Mouse (Mus musculus) midbrain, embryonic 12.5 days (tissue): ENCODE results near the gene Pzp. TPM values are rescaled to one million over a fixed set of nuclear protein-coding genes. Genes with fewer than 3 reads are reported as not detected.

Experiments
- ATAC-seq: fragments of 200-750 bp; cut with Nextera tagmentation; 2 replicates; pipeline ENCODE4 v1.8.0; 2017; ENCODE audit warnings: low read depth, moderate TSS enrichment, moderate library complexity; ENCODE audit not compliant: low FRiP score
- H3K27ac ChIP-seq: fragments of 300-500 bp; sonication (generic); replicated peaks from 2 replicates; pipeline ENCODE4 v1.5.1; 2016; ENCODE audit warnings: mild to moderate bottlenecking
- H3K27me3 ChIP-seq: fragments of 300-500 bp; sonication (generic); 2 replicates; pipeline ENCODE4 v1.6.1; 2016; ENCODE audit warnings: mild to moderate bottlenecking
- H3K36me3 ChIP-seq: fragments of 300-500 bp; sonication (generic); 2 replicates; pipeline ENCODE4 v1.6.1; 2016
- H3K4me1 ChIP-seq: fragments of 300-500 bp; sonication (generic); 2 replicates; pipeline ENCODE4 v1.6.1; 2016
- H3K4me2 ChIP-seq: fragments of 300-500 bp; sonication (generic); replicated peaks from 2 replicates; pipeline ENCODE4 v1.6.1; 2016; ENCODE audit warnings: mild to moderate bottlenecking, moderate library complexity
- H3K4me3 ChIP-seq: fragments of 300-500 bp; sonication (generic); 2 replicates; pipeline ENCODE4 v1.5.1; 2016; ENCODE audit warnings: mild to moderate bottlenecking
- H3K9ac ChIP-seq: fragments of 300-500 bp; sonication (generic); replicated peaks from 2 replicates; pipeline ENCODE4 v1.6.1; 2016; ENCODE audit warnings: mild to moderate bottlenecking, moderate library complexity
- H3K9me3 ChIP-seq: fragments of 300-500 bp; sonication (generic); 2 replicates; pipeline ENCODE4 v1.6.1; 2016; ENCODE audit warnings: mild to moderate bottlenecking
- WGBS: fragments of 180-500 bp; shearing (Covaris S2); methylation state at CpG from one replicate; pipeline ENCODE4 v1.1.7; 2016; 5-methylcytosine and 5-hydroxymethylcytosine counted together
- polyA plus RNA-seq: library from polyadenylated mRNA; unstranded; fragments of >200 nt; fragmentation: Nextera tagmentation; extraction: Ambion mirVana; gene quantifications from 2 replicates; pipeline ENCODE4 v1.2.1, GENCODE M21; 2016

Gene Pzp
- polyA plus RNA-seq, 1 experiment from 2014 or later: not detected

- H3K4me2 ChIP-seq: no peak overlapping the region
- no peaks in the 10 kb centered on the region for H3K36me3 ChIP-seq
- H3K27ac ChIP-seq: no peak overlapping the region
- ATAC-seq: no peak
- no peaks in the 10 kb centered on the region for H3K9me3 ChIP-seq
- H3K27me3 ChIP-seq: no peaks in the 10 kb centered on the region
- H3K9ac ChIP-seq: no peak overlapping the region
- H3K4me1 ChIP-seq: no peaks in the 10 kb centered on the region
- H3K4me3 ChIP-seq: no peak overlapping the region
- WGBS: 88% methylated on average over 4 of the region's 4 CpGs
These were observed 719 bp downstream of the Pzp start for GRCm38 (mm10) chr6:128525801-128526200.

DNA sequence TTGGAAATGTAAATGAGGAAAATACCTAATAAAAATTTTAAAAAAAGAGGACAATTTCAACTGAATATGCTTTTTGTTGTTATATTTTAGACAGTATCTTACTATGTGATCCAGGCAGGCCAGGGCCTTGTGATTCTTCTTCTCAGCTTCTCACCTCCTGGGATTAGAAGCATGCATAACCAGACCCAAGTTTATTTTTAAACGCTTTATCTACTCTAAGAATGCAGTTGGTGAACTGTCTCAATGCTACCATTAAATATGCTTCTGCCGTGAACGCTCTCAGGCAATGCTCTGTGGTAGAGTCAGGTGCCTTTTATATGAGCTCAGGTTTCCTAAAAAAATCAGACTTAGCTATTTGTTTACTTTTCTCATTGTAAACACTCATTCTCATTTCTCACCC is 3.2 kb downstream of the Pzp start:
- no peak overlapping the region for H3K4me3 ChIP-seq
- H3K4me1 ChIP-seq: no peaks in the 10 kb centered on the region
- H3K27ac ChIP-seq: no peak overlapping the region
- 83% methylated on average over 3 of the region's 3 CpGs for WGBS
- no peak overlapping the region for H3K4me2 ChIP-seq
- H3K36me3 ChIP-seq: no peaks in the 10 kb centered on the region
- no peaks in the 10 kb centered on the region for H3K9me3 ChIP-seq
- no peak overlapping the region for H3K9ac ChIP-seq
- ATAC-seq: no peak
- no peaks in the 10 kb centered on the region for H3K27me3 ChIP-seq

GRCm38 (mm10) chr6:128519159-128519558 is 7.4 kb downstream of the Pzp start:
- Histone ChIP-seq H3K9me3 (no peaks in the 10 kb centered on the region), H3K9ac (no peak overlapping the region), H3K4me1 (no peaks in the 10 kb centered on the region), H3K4me3 (no peak overlapping the region), H3K27ac (no peak overlapping the region), H3K4me2 (no peak overlapping the region), H3K27me3 (no peaks in the 10 kb centered on the region), H3K36me3 (no peaks in the 10 kb centered on the region)
- no peak for ATAC-seq
- 90% methylated on average over 7 of the region's 7 CpGs for WGBS

- no peaks in the 10 kb centered on the region for H3K27me3 ChIP-seq
- no peaks in the 10 kb centered on the region for H3K36me3 ChIP-seq
- no peaks in the 10 kb centered on the region for H3K9me3 ChIP-seq
- WGBS: 85% methylated on average over 2 of the region's 2 CpGs
- H3K27ac ChIP-seq: no peak overlapping the region
- ATAC-seq: no peak
- H3K4me3 ChIP-seq: no peak overlapping the region
- H3K9ac ChIP-seq: no peak overlapping the region
- H3K4me2 ChIP-seq: no peak overlapping the region
- H3K4me1 ChIP-seq: no peaks in the 10 kb centered on the region
These were observed 20.8 kb downstream of the Pzp start for GRCm38 (mm10) chr6:128505676-128506236.

DNA sequence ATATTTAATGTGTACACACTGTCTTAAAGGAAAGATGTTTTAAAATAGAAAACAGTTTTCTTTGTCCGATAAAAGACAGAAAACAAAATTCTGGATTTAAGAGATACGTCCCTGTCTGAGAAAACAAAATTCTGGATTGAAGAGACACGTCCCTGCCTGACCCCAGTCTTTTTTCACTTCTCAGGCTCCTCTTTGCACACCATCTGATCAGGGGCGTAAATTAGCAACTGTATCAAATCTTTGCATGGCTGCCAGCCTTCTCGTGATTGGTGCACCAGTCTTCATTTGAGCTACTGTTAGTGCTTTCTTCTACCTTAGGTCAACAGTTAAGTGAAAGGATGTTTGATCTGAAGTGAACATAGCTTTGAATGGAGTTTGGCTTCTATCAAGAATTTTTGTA is 21.8 kb downstream of the Pzp start:
- Histone ChIP-seq H3K27me3 (no peaks in the 10 kb centered on the region), H3K4me2 (no peak overlapping the region), H3K27ac (no peak overlapping the region), H3K4me1 (no peaks in the 10 kb centered on the region), H3K4me3 (no peak overlapping the region), H3K9me3 (no peaks in the 10 kb centered on the region), H3K9ac (no peak overlapping the region), H3K36me3 (no peaks in the 10 kb centered on the region)
- WGBS: 87% methylated on average over 5 of the region's 5 CpGs
- no peak for ATAC-seq

DNA sequence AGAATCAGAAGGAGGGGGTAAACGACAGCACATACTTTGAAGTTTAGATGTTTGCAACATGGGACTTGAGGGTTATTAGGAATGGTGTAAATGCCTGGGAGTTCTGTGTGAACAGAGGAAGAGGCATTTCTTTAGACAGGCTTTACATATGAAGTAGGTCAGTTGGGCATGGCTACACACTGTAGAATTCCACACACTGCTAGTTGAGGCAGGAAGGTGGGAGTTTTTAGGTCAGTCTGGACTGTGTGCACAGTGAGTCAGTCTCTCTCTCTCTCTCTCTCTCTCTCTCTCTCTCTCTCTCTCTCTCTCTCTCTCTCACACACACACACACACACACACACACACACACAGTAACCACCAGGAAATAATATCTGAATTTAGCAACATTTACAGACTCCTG is 31.2 kb downstream of the Pzp start:
- H3K27ac ChIP-seq: no peak overlapping the region
- 80% methylated on average over 1 of the region's 1 CpGs for WGBS
- no peaks in the 10 kb centered on the region for H3K4me1 ChIP-seq
- H3K4me3 ChIP-seq: no peak overlapping the region
- no peaks in the 10 kb centered on the region for H3K36me3 ChIP-seq
- no peak overlapping the region for H3K9ac ChIP-seq
- ATAC-seq: no peak
- H3K4me2 ChIP-seq: no peak overlapping the region
- no peaks in the 10 kb centered on the region for H3K9me3 ChIP-seq
- no peaks in the 10 kb centered on the region for H3K27me3 ChIP-seq

DNA sequence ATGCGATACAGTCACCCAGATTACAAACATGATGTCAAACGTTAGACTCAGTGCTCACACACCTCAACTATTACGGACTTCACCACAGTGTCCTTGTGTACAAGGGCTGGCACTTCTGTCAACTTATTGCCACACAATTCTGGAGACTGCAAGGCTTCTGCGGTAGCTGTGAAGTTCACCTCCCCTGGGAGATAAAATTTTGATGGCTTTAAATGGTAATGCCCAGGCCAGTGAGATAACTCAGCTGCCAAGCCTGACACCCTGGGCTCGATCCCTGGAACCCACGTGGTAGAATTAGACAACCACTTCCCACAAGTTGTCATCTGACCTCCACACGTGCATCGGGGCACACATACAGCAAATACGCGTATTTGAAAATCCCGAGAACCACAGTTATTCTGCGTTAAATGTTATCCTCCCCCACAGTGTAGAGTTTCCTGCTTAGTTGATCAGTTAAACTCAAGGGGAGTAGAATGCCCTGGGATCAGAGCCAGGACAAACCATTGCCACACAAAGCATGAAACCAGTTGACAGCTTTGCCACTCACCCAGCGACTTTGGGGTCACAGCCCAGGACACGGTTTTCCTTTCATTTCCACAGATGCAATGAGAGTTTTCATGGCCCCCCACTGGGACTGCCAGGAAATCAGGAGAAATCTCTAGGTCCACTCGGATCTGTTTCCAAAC is 31.7 kb downstream of the Pzp start:
- H3K4me2 ChIP-seq: no peak overlapping the region
- no peak for ATAC-seq
- WGBS: 73% methylated on average over 15 of the region's 15 CpGs
- no peak overlapping the region for H3K27ac ChIP-seq
- H3K36me3 ChIP-seq: no peaks in the 10 kb centered on the region
- no peaks in the 10 kb centered on the region for H3K27me3 ChIP-seq
- no peaks in the 10 kb centered on the region for H3K4me1 ChIP-seq
- no peaks in the 10 kb centered on the region for H3K9me3 ChIP-seq
- no peak overlapping the region for H3K9ac ChIP-seq
- no peak overlapping the region for H3K4me3 ChIP-seq

GRCm38 (mm10) chr6:128491916-128492315 is 34.6 kb downstream of the Pzp start:
- WGBS: 86% methylated on average over 4 of the region's 4 CpGs
- no peaks in the 10 kb centered on the region for H3K9me3 ChIP-seq
- no peak overlapping the region for H3K9ac ChIP-seq
- no peaks in the 10 kb centered on the region for H3K4me1 ChIP-seq
- no peak for ATAC-seq
- no peaks in the 10 kb centered on the region for H3K36me3 ChIP-seq
- H3K4me2 ChIP-seq: no peak overlapping the region
- H3K4me3 ChIP-seq: no peak overlapping the region
- no peak overlapping the region for H3K27ac ChIP-seq
- H3K27me3 ChIP-seq: no peaks in the 10 kb centered on the region

DNA sequence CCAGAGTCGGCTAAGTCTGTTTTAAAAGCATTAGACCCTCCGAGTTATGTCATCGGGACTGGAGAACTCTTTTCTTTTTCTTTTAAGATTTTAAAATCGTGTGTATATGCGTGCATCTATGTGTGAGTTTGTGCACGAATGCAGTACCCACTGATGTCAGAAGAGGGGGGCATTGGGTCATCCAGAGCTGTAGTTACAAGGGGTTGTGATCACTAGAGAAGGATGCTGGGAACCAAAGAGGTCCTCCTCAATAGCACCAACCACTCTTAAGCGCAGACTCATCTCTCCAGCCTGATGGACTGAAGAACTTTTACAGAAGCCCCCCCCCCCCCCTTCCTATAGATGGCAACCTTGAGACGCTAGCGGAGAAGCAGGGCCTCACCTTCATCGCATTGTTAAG is 36.4 kb downstream of the Pzp start:
- H3K4me1 ChIP-seq: no peaks in the 10 kb centered on the region
- no peak overlapping the region for H3K27ac ChIP-seq
- ATAC-seq: no peak
- no peaks in the 10 kb centered on the region for H3K36me3 ChIP-seq
- H3K4me2 ChIP-seq: no peak overlapping the region
- H3K9ac ChIP-seq: no peak overlapping the region
- 95% methylated on average over 10 of the region's 10 CpGs for WGBS
- no peak overlapping the region for H3K4me3 ChIP-seq
- H3K27me3 ChIP-seq: no peaks in the 10 kb centered on the region
- H3K9me3 ChIP-seq: no peaks in the 10 kb centered on the region

DNA sequence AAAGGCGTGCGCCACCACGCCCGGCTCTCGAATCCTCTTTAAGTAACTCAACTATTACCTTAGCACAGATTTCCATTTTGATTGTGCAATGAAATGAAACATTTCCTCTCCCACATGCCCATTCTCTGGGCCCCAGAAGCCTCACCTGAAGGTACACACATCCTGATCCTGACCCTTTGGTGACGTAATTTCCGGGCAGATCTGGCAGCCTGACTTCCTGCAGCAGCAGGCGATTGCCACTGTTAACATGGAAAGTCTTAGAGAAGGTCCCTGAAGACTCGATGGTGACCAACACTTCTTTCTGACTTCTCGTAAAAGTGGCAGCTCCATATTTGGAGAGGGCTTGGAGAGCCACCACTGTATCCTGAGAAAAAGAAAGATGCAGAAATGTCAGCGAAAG is 38.8 kb downstream of the Pzp start:
- no peak for ATAC-seq
- H3K27ac ChIP-seq: no peak overlapping the region
- H3K4me2 ChIP-seq: no peak overlapping the region
- no peak overlapping the region for H3K9ac ChIP-seq
- H3K36me3 ChIP-seq: no peaks in the 10 kb centered on the region
- H3K4me1 ChIP-seq: no peaks in the 10 kb centered on the region
- H3K27me3 ChIP-seq: no peaks in the 10 kb centered on the region
- 94% methylated on average over 11 of the region's 11 CpGs for WGBS
- H3K4me3 ChIP-seq: no peak overlapping the region
- no peaks in the 10 kb centered on the region for H3K9me3 ChIP-seq

GRCm38 (mm10) chr6:128479463-128480454 is 46.8 kb downstream of the Pzp start:
- ATAC-seq: peak; percentile 84
- H3K36me3 ChIP-seq: no peaks in the 10 kb centered on the region
- no peak overlapping the region for H3K9ac ChIP-seq
- WGBS: 26% methylated on average over 26 of the region's 26 CpGs
- peak overlapping the region; percentile 36 for H3K4me2 ChIP-seq
- H3K4me3 ChIP-seq: no peak overlapping the region
- H3K9me3 ChIP-seq: no peaks in the 10 kb centered on the region
- H3K27ac ChIP-seq: no peak overlapping the region
- H3K4me1 ChIP-seq: peaks cover 4% of the 10 kb centered on the region; the same call in 1 of the 2 replicates
- H3K27me3 ChIP-seq: no peaks in the 10 kb centered on the region

GRCm38 (mm10) chr6:128477495-128477894 is 49.0 kb downstream of the Pzp start:
- no peak for ATAC-seq
- peaks cover 4% of the 10 kb centered on the region; the same call in 1 of the 2 replicates for H3K4me1 ChIP-seq
- no peak overlapping the region for H3K4me2 ChIP-seq
- H3K9me3 ChIP-seq: no peaks in the 10 kb centered on the region
- no peak overlapping the region for H3K4me3 ChIP-seq
- H3K9ac ChIP-seq: no peak overlapping the region
- H3K36me3 ChIP-seq: no peaks in the 10 kb centered on the region
- H3K27me3 ChIP-seq: no peaks in the 10 kb centered on the region
- H3K27ac ChIP-seq: no peak overlapping the region
- WGBS: 4% methylated on average over 4 of the region's 4 CpGs
